Mouse (Mus musculus) heart, embryonic 15.5 days (tissue): ENCODE measurements around the gene Scn2b. TPM values are rescaled to one million over a fixed set of nuclear protein-coding genes. Genes with fewer than 3 reads are reported as not detected.

Experiments used
- ATAC-seq: fragments of 200-750 bp; cut with Nextera tagmentation; replicated peaks from 2 replicates; pipeline ENCODE4 v1.8.0; 2017; ENCODE audit warnings: low read depth, moderate TSS enrichment; ENCODE audit not compliant: insufficient number of reproducible peaks, insufficient read depth, low FRiP score
- H3K27ac ChIP-seq: fragments of 300-500 bp; sonication (generic); 2 replicates; pipeline ENCODE4 v1.5.1; 2015; ENCODE audit warnings: mild to moderate bottlenecking, inconsistent platforms
- H3K27me3 ChIP-seq: fragments of 300-500 bp; sonication (generic); 2 replicates; pipeline ENCODE4 v1.6.1; 2015; ENCODE audit warnings: inconsistent platforms
- H3K36me3 ChIP-seq: fragments of 300-500 bp; sonication (generic); 2 replicates; pipeline ENCODE4 v1.6.1; 2015; ENCODE audit warnings: mild to moderate bottlenecking, inconsistent platforms
- H3K4me1 ChIP-seq: fragments of 300-500 bp; sonication (generic); replicated peaks from 2 replicates; pipeline ENCODE4 v1.6.1; 2015; ENCODE audit warnings: inconsistent platforms
- H3K4me2 ChIP-seq: fragments of 300-500 bp; sonication (generic); 2 replicates; pipeline ENCODE4 v1.6.1; 2015; ENCODE audit warnings: inconsistent platforms, mild to moderate bottlenecking, moderate library complexity
- H3K4me3 ChIP-seq: fragments of 300-500 bp; sonication (generic); 2 replicates; pipeline ENCODE4 v1.5.1; 2015; ENCODE audit warnings: mild to moderate bottlenecking, inconsistent platforms
- H3K9ac ChIP-seq: fragments of 300-500 bp; sonication (generic); 2 replicates; pipeline ENCODE4 v1.6.1; 2015; ENCODE audit warnings: mild to moderate bottlenecking, inconsistent platforms
- H3K9me3 ChIP-seq: fragments of 300-500 bp; sonication (generic); replicated peaks from 2 replicates; pipeline ENCODE4 v1.6.1; 2016; ENCODE audit warnings: inconsistent platforms
- WGBS: fragments of 180-500 bp; shearing (Covaris S2); methylation state at CpG from one replicate; pipeline ENCODE4 v1.1.7; 2015; ENCODE audit warnings: mixed read lengths; 5-methylcytosine and 5-hydroxymethylcytosine counted together
- polyA plus RNA-seq: library from polyadenylated mRNA; unstranded; fragments of >200 nt; fragmentation: Nextera tagmentation; extraction: Ambion mirVana; gene quantifications from 2 replicates; pipeline ENCODE4 v1.2.1, GENCODE M21; 2015

Scn2b gene
- polyA plus RNA-seq = 1.2 and 2.6 TPM in 2 replicates

- peaks cover 11% of the 10 kb centered on the region for H3K27me3 ChIP-seq
- H3K27ac ChIP-seq = peak within 1 kb of the TSS; percentile 29
- H3K4me2 ChIP-seq = peak within 1 kb of the TSS; percentile 72
- no peak for ATAC-seq
- H3K9me3 ChIP-seq = no peaks in the 10 kb centered on the region
- peaks cover 18% of the 10 kb centered on the region for H3K4me1 ChIP-seq
- under 1% methylated on average over 13 of the region's 13 CpGs for WGBS
- H3K4me3 ChIP-seq = peak within 1 kb of the TSS; percentile 56
- no peaks in the 10 kb centered on the region for H3K36me3 ChIP-seq
- H3K9ac ChIP-seq = peak within 1 kb of the TSS; percentile 51
Measured at GRCm38 (mm10) chr9:45117741-45118431, at the start of gene Scn2b. TSS of gene Scn2b (plus strand) at chr9:45117782.

GRCm38 (mm10) chr9:45071800-45072199 is 45.8 kb upstream of the Scn2b start:
- no peaks in the 10 kb centered on the region for H3K4me1 ChIP-seq
- H3K27me3 ChIP-seq = no peaks in the 10 kb centered on the region
- no peaks in the 10 kb centered on the region for H3K9me3 ChIP-seq
- no peak overlapping the region for H3K27ac ChIP-seq
- no peak overlapping the region for H3K4me2 ChIP-seq
- 33% methylated on average over 3 of the region's 3 CpGs for WGBS
- no peak overlapping the region for H3K4me3 ChIP-seq
- ATAC-seq = no peak
- no peak overlapping the region for H3K9ac ChIP-seq
- H3K36me3 ChIP-seq = no peaks in the 10 kb centered on the region

- WGBS = 69% methylated on average over 3 of the region's 3 CpGs
- no peak for ATAC-seq
- Histone ChIP-seq H3K9me3 (no peaks in the 10 kb centered on the region), H3K9ac (no peak overlapping the region), H3K4me1 (no peaks in the 10 kb centered on the region), H3K36me3 (no peaks in the 10 kb centered on the region), H3K4me2 (no peak overlapping the region), H3K27ac (no peak overlapping the region), H3K4me3 (no peak overlapping the region), H3K27me3 (peaks cover 12% of the 10 kb centered on the region)
Measured at GRCm38 (mm10) chr9:45077859-45078258, 39.7 kb upstream of the Scn2b start.

- ATAC-seq = no peak
- Histone ChIP-seq H3K27ac (no peak within 1 kb of the TSS), H3K9me3 (no peaks in the 10 kb centered on the region), H3K9ac (no peak within 1 kb of the TSS), H3K4me3 (no peak within 1 kb of the TSS), H3K4me2 (no peak within 1 kb of the TSS), H3K36me3 (no peaks in the 10 kb centered on the region), H3K27me3 (peaks cover 12% of the 10 kb centered on the region), H3K4me1 (no peaks in the 10 kb centered on the region)
- WGBS = 69% methylated on average over 5 of the region's 5 CpGs
Measured at GRCm38 (mm10) chr9:45079011-45079410, 38.6 kb upstream of the Scn2b start, which contains the start of gene Jaml. TSS of gene Jaml (plus strand) at chr9:45079183.

GRCm38 (mm10) chr9:45083132-45083531 is 34.5 kb upstream of the Scn2b start:
- no peaks in the 10 kb centered on the region for H3K4me1 ChIP-seq
- no peak for ATAC-seq
- no peak overlapping the region for H3K27ac ChIP-seq
- H3K36me3 ChIP-seq = no peaks in the 10 kb centered on the region
- no peak overlapping the region for H3K9ac ChIP-seq
- no peak overlapping the region for H3K4me3 ChIP-seq
- peaks cover 15% of the 10 kb centered on the region for H3K27me3 ChIP-seq
- WGBS = 87% methylated on average over 3 of the region's 3 CpGs
- no peaks in the 10 kb centered on the region for H3K9me3 ChIP-seq
- no peak overlapping the region for H3K4me2 ChIP-seq

- Histone ChIP-seq H3K27ac (no peak overlapping the region), H3K9ac (no peak overlapping the region), H3K27me3 (peaks cover 14% of the 10 kb centered on the region), H3K9me3 (no peaks in the 10 kb centered on the region), H3K4me3 (no peak overlapping the region), H3K4me1 (no peaks in the 10 kb centered on the region), H3K4me2 (no peak overlapping the region), H3K36me3 (no peaks in the 10 kb centered on the region)
- WGBS = 57% methylated on average over 5 of the region's 5 CpGs
- no peak for ATAC-seq
Measured at GRCm38 (mm10) chr9:45084556-45084955, 33.0 kb upstream of the Scn2b start.

GRCm38 (mm10) chr9:45085741-45086690 is 31.6 kb upstream of the Scn2b start:
- Histone ChIP-seq H3K27me3 (peaks cover 6% of the 10 kb centered on the region), H3K36me3 (no peaks in the 10 kb centered on the region), H3K27ac (no peak overlapping the region), H3K4me1 (no peaks in the 10 kb centered on the region), H3K4me2 (no peak overlapping the region), H3K9ac (no peak overlapping the region), H3K4me3 (no peak overlapping the region), H3K9me3 (no peaks in the 10 kb centered on the region)
- WGBS = 67% methylated on average over 12 of the region's 12 CpGs
- ATAC-seq = no peak

GRCm38 (mm10) chr9:45088040-45088439 is 29.5 kb upstream of the Scn2b start:
- no peak for ATAC-seq
- Histone ChIP-seq H3K27ac (no peak overlapping the region), H3K9me3 (no peaks in the 10 kb centered on the region), H3K36me3 (no peaks in the 10 kb centered on the region), H3K9ac (no peak overlapping the region), H3K4me2 (no peak overlapping the region), H3K4me1 (no peaks in the 10 kb centered on the region; the same call in 1 of the 2 replicates), H3K4me3 (no peak overlapping the region), H3K27me3 (0 out of 2 replicates have a peak, but pooled peaks cover 3% of the 10 kb centered on the region)

GRCm38 (mm10) chr9:45090811-45091210 is 26.8 kb upstream of the Scn2b start:
- H3K27me3 ChIP-seq = 0 out of 2 replicates have a peak, but pooled peaks cover 3% of the 10 kb centered on the region
- ATAC-seq = no peak
- no peaks in the 10 kb centered on the region; the same call in 1 of the 2 replicates for H3K4me1 ChIP-seq
- H3K4me2 ChIP-seq = no peak overlapping the region
- no peak overlapping the region for H3K9ac ChIP-seq
- H3K36me3 ChIP-seq = no peaks in the 10 kb centered on the region
- no peaks in the 10 kb centered on the region for H3K9me3 ChIP-seq
- no peak overlapping the region for H3K27ac ChIP-seq
- 65% methylated on average over 3 of the region's 3 CpGs for WGBS
- no peak overlapping the region for H3K4me3 ChIP-seq

GRCm38 (mm10) chr9:45092641-45093040 is 24.9 kb upstream of the Scn2b start:
- no peak overlapping the region for H3K4me3 ChIP-seq
- 38% methylated on average over 4 of the region's 4 CpGs for WGBS
- no peaks in the 10 kb centered on the region for H3K9me3 ChIP-seq
- H3K27me3 ChIP-seq = 0 out of 2 replicates have a peak, but pooled peaks cover 3% of the 10 kb centered on the region
- H3K36me3 ChIP-seq = no peaks in the 10 kb centered on the region
- no peak overlapping the region for H3K4me2 ChIP-seq
- H3K27ac ChIP-seq = no peak overlapping the region
- ATAC-seq = no peak
- no peak overlapping the region for H3K9ac ChIP-seq
- H3K4me1 ChIP-seq = no peaks in the 10 kb centered on the region; the same call in 1 of the 2 replicates

- WGBS = 65% methylated on average over 6 of the region's 6 CpGs
- no peaks in the 10 kb centered on the region; the same call in 1 of the 2 replicates for H3K4me1 ChIP-seq
- H3K36me3 ChIP-seq = no peaks in the 10 kb centered on the region
- H3K4me3 ChIP-seq = no peak overlapping the region
- H3K9me3 ChIP-seq = no peaks in the 10 kb centered on the region
- no peak overlapping the region for H3K9ac ChIP-seq
- no peak for ATAC-seq
- no peaks in the 10 kb centered on the region for H3K27me3 ChIP-seq
- H3K4me2 ChIP-seq = no peak overlapping the region
- H3K27ac ChIP-seq = no peak overlapping the region
Measured at GRCm38 (mm10) chr9:45095149-45095937, 22.2 kb upstream of the Scn2b start.
